Mouse (Mus musculus): ENCODE measurements around the gene Chd6. TPM values are rescaled to one million over a fixed set of nuclear protein-coding genes. Genes with fewer than 3 reads are reported as not detected.

Gene Chd6
- polyA plus RNA-seq, 1 experiment from 2014 or later = 22.4 TPM

DNA sequence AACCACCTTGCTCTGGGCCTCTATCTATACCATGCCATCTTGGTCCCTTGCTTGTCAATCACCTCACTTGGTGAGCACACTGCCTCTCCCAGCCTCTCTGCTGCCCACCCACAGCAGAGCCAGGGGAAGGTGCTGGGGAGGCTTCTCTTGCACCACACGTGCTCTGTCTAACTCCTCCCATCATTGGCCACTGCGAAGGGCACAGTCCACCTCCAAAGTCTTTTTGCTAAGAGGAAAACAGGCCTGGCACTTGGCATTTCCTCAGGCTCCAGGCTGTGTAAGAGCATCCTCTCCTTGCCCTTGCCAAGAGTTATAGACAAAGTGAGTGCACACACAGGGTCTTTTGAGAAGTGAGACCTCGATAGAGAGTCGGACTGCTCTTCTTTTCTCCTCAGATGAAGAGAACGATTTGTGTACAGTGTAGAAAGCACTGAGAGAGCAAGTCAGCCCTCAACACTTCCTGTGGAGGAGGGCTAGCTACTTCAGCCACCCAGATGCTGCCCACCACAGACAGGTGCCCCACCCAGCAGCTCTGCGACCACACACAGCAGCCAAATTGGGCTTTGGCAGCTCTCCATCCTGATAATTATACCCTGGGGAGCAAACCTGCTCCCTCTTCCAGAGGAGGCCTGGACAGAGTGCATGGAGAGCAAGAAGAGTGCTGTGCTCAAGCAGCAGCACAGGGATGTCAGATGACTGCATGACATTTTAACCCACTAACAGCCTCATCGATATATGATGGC is 155.6 kb downstream of the Chd6 start:
- H3K4me2 ChIP-seq (ENCODE audit: low read length) = no peak overlapping the region
- H3K9ac ChIP-seq (ENCODE audit: low read depth, low read length) = no peak overlapping the region
- DNase-seq (ENCODE audit: low spot score) (no peak), ATAC-seq (replicated peaks; ENCODE audit: low FRiP score, low read depth) (no peak)
- H3K27me3 ChIP-seq (ENCODE audit: insufficient read depth, low read length) = no peaks in the 10 kb centered on the region
- H3K27ac ChIP-seq = no peak overlapping the region
- TF ChIP-seq CTCF (IDR thresholded peaks at IDR 0.05; ENCODE audit: low read depth) = no peak
- peaks cover 78% of the 10 kb centered on the region for H3K36me3 ChIP-seq (ENCODE audit: insufficient read depth, low read length)
- no peak overlapping the region for H3K4me3 ChIP-seq (replicated peaks; ENCODE audit: low read depth, low read length)
- no peaks in the 10 kb centered on the region for H3K9me3 ChIP-seq (replicated peaks; ENCODE audit: low read length)
- 76% methylated on average over 7 of the region's 7 CpGs for WGBS
- no peaks in the 10 kb centered on the region for H3K4me1 ChIP-seq (replicated peaks; ENCODE audit: insufficient read depth, low read length)

- Histone ChIP-seq H3K4me3 (replicated peaks; ENCODE audit: low read depth, low read length) (no peak overlapping the region), H3K4me1 (replicated peaks; ENCODE audit: insufficient read depth, low read length) (no peaks in the 10 kb centered on the region), H3K4me2 (ENCODE audit: low read length) (no peak overlapping the region), H3K27me3 (ENCODE audit: insufficient read depth, low read length) (no peaks in the 10 kb centered on the region), H3K9me3 (replicated peaks; ENCODE audit: low read length) (no peaks in the 10 kb centered on the region), H3K27ac (no peak overlapping the region), H3K9ac (ENCODE audit: low read depth, low read length) (no peak overlapping the region), H3K36me3 (ENCODE audit: insufficient read depth, low read length) (peaks cover 80% of the 10 kb centered on the region)
- TF ChIP-seq CTCF (IDR thresholded peaks at IDR 0.05; ENCODE audit: low read depth) = no peak
- no peak for ATAC-seq (replicated peaks; ENCODE audit: low FRiP score, low read depth)
- 48% methylated on average over 4 of the region's 4 CpGs for WGBS
- DNase-seq (ENCODE audit: low spot score) = no peak
Measured at GRCm38 (mm10) chr2:160951595-160951994, 157.3 kb downstream of the Chd6 start.

- peak; percentile 33 for DNase-seq (ENCODE audit: low spot score)
- WGBS = 62% methylated on average over 3 of the region's 3 CpGs
- Histone ChIP-seq H3K9me3 (replicated peaks; ENCODE audit: low read length) (no peaks in the 10 kb centered on the region), H3K4me2 (ENCODE audit: low read length) (no peak overlapping the region), H3K4me3 (replicated peaks; ENCODE audit: low read depth, low read length) (no peak overlapping the region), H3K36me3 (ENCODE audit: insufficient read depth, low read length) (0 out of 2 replicates have a peak, but pooled peaks cover 3% of the 10 kb centered on the region), H3K27me3 (ENCODE audit: insufficient read depth, low read length) (no peaks in the 10 kb centered on the region), H3K27ac (no peak overlapping the region), H3K4me1 (replicated peaks; ENCODE audit: insufficient read depth, low read length) (peaks cover 8% of the 10 kb centered on the region; the same call in 1 of the 2 replicates), H3K9ac (ENCODE audit: low read depth, low read length) (no peak overlapping the region)
- no peak for ATAC-seq (replicated peaks; ENCODE audit: low FRiP score, low read depth)
- peak; percentile 62 for TF ChIP-seq CTCF (IDR thresholded peaks at IDR 0.05; ENCODE audit: low read depth)
Measured at GRCm38 (mm10) chr2:160942443-160942842, 166.4 kb downstream of the Chd6 start.

GRCm38 (mm10) chr2:160940930-160941709 is 167.8 kb downstream of the Chd6 start:
- H3K27me3 ChIP-seq (ENCODE audit: insufficient read depth, low read length) = no peaks in the 10 kb centered on the region
- H3K4me2 ChIP-seq (ENCODE audit: low read length) = no peak overlapping the region
- DNase-seq (ENCODE audit: low spot score) (peak; percentile 56), ATAC-seq (replicated peaks; ENCODE audit: low FRiP score, low read depth) (no peak)
- TF ChIP-seq CTCF (IDR thresholded peaks at IDR 0.05; ENCODE audit: low read depth) = peak; percentile 20; the same call in 1 of the 2 replicates
- H3K27ac ChIP-seq = no peak overlapping the region
- H3K4me1 ChIP-seq (replicated peaks; ENCODE audit: insufficient read depth, low read length) = peaks cover 8% of the 10 kb centered on the region; the same call in 1 of the 2 replicates
- WGBS = 55% methylated on average over 17 of the region's 17 CpGs
- H3K36me3 ChIP-seq (ENCODE audit: insufficient read depth, low read length) = 0 out of 2 replicates have a peak, but pooled peaks cover 3% of the 10 kb centered on the region
- no peaks in the 10 kb centered on the region for H3K9me3 ChIP-seq (replicated peaks; ENCODE audit: low read length)
- no peak overlapping the region for H3K9ac ChIP-seq (ENCODE audit: low read depth, low read length)
- H3K4me3 ChIP-seq (replicated peaks; ENCODE audit: low read depth, low read length) = no peak overlapping the region

DNA sequence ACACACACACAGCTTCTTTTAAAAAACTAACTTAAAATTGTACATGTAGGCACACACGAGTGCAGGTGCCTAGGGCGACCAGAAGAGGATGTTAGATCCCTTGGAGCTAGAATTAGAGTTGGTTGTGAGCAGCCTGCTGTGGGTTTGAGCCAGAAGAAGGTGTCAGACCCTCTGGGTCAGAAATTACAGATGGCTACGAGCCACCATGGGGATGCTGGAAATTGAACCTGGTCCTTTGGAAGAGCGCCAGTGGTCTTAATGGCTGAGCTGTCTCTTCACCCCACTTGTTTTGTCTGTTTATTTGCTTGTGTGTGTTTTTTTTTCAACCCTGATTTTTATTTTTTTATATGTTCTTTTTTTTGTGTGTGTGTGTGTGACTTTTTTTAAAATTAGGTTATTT is 174.4 kb downstream of the Chd6 start:
- Histone ChIP-seq H3K9me3 (replicated peaks; ENCODE audit: low read length) (no peaks in the 10 kb centered on the region), H3K27ac (no peak overlapping the region), H3K4me2 (ENCODE audit: low read length) (no peak overlapping the region), H3K27me3 (ENCODE audit: insufficient read depth, low read length) (no peaks in the 10 kb centered on the region), H3K4me3 (replicated peaks; ENCODE audit: low read depth, low read length) (no peak overlapping the region), H3K4me1 (replicated peaks; ENCODE audit: insufficient read depth, low read length) (no peaks in the 10 kb centered on the region), H3K9ac (ENCODE audit: low read depth, low read length) (no peak overlapping the region), H3K36me3 (ENCODE audit: insufficient read depth, low read length) (no peaks in the 10 kb centered on the region)
- DNase-seq (ENCODE audit: low spot score) (no peak), ATAC-seq (replicated peaks; ENCODE audit: low FRiP score, low read depth) (no peak)
- TF ChIP-seq CTCF (IDR thresholded peaks at IDR 0.05; ENCODE audit: low read depth) = no peak
- WGBS = 70% methylated on average over 4 of the region's 4 CpGs

- Histone ChIP-seq H3K4me3 (replicated peaks; ENCODE audit: low read depth, low read length) (no peak overlapping the region), H3K36me3 (ENCODE audit: insufficient read depth, low read length) (no peaks in the 10 kb centered on the region), H3K4me1 (replicated peaks; ENCODE audit: insufficient read depth, low read length) (no peaks in the 10 kb centered on the region), H3K4me2 (ENCODE audit: low read length) (no peak overlapping the region), H3K27me3 (ENCODE audit: insufficient read depth, low read length) (no peaks in the 10 kb centered on the region), H3K9ac (ENCODE audit: low read depth, low read length) (no peak overlapping the region), H3K9me3 (replicated peaks; ENCODE audit: low read length) (no peaks in the 10 kb centered on the region), H3K27ac (no peak overlapping the region)
- no peak for ATAC-seq (replicated peaks; ENCODE audit: low FRiP score, low read depth)
- TF ChIP-seq CTCF (IDR thresholded peaks at IDR 0.05; ENCODE audit: low read depth) = peak; percentile 39; the same call in 1 of the 2 replicates
- DNase-seq (ENCODE audit: low spot score) = no peak
- WGBS = 65% methylated on average over 5 of the region's 5 CpGs
Measured at GRCm38 (mm10) chr2:160933890-160934289, 175.0 kb downstream of the Chd6 start.

All from kidney, postnatal 0 days (tissue).